Mouse (Mus musculus) liver, embryonic 14.5 days (tissue): Measurements from ENCODE around the gene Ttc4. TPM values are rescaled to one million over a fixed set of nuclear protein-coding genes. Genes with fewer than 3 reads are reported as not detected.

ENCODE experiments used
- ATAC-seq: fragments of 200-750 bp; cut with Nextera tagmentation; 2 replicates; pipeline ENCODE4 v1.8.0; 2017; ENCODE audit warnings: moderate number of reproducible peaks, mild to moderate bottlenecking, moderate library complexity; ENCODE audit not compliant: insufficient read depth
- DNase-seq, 3 experiments: peaks; one replicate each; pipeline ENCODE4 v3.0.0-alpha.2; 2012 to 2013; ENCODE audit warnings: low read depth in 3 of 3, low spot score in 3 of 3
- H3K27ac ChIP-seq: fragments of 300-500 bp; sonication (generic); 2 replicates; pipeline ENCODE4 v1.5.1; 2014; ENCODE audit warnings: moderate library complexity, mild to moderate bottlenecking, control low read depth, inconsistent platforms
- H3K27me3 ChIP-seq: fragments of 300-500 bp; sonication (generic); 2 replicates; pipeline ENCODE4 v1.6.1; 2014; ENCODE audit warnings: mild to moderate bottlenecking, low read length, moderate library complexity; ENCODE audit not compliant: control insufficient read depth, insufficient read depth
- H3K36me3 ChIP-seq: fragments of 300-500 bp; sonication (generic); replicated peaks from 2 replicates; pipeline ENCODE4 v1.6.1; 2014; ENCODE audit warnings: low read depth; ENCODE audit not compliant: control insufficient read depth, insufficient read depth
- H3K4me1 ChIP-seq, 2 experiments: fragments of 200-500 bp in 1 of 2; fragments of 300-500 bp in 1 of 2; sonication (generic) in 1 of 2; replicated peaks; 2 replicates each; pipeline ENCODE4 v1.6.1; 2012 to 2014; ENCODE audit warnings: antibody characterized with exemption in 1 of 2, inconsistent platforms in 1 of 2, low read length in 1 of 2; ENCODE audit not compliant: control insufficient read depth in 2 of 2, insufficient read depth in 2 of 2
- H3K4me2 ChIP-seq: fragments of 300-500 bp; sonication (generic); 2 replicates; pipeline ENCODE4 v1.6.1; 2014; ENCODE audit warnings: low read depth, mild to moderate bottlenecking, control low read depth, moderate library complexity
- H3K4me3 ChIP-seq, 2 experiments: fragments of 200-500 bp in 1 of 2; fragments of 300-500 bp in 1 of 2; sonication (generic) in 1 of 2; 2 replicates each; pipeline ENCODE4 v1.5.1; 2012 to 2014; ENCODE audit warnings: low read depth in 2 of 2, low read length in 2 of 2, mild to moderate bottlenecking in 2 of 2, control low read depth in 1 of 2, inconsistent platforms in 1 of 2, moderate library complexity in 1 of 2; ENCODE audit not compliant: insufficient read depth in 1 of 2
- H3K9ac ChIP-seq: fragments of 300-500 bp; sonication (generic); replicated peaks from 2 replicates; pipeline ENCODE4 v1.6.1; 2014; ENCODE audit warnings: mild to moderate bottlenecking, control low read depth, moderate library complexity
- H3K9me3 ChIP-seq: fragments of 300-500 bp; sonication (generic); 2 replicates; pipeline ENCODE4 v1.6.1; 2016; ENCODE audit warnings: low read length, mixed read lengths; ENCODE audit not compliant: control insufficient read depth
- CTCF ChIP-seq: IDR thresholded peaks from 2 replicates; pipeline ENCODE4 v1.5.1; 2016; ENCODE audit warnings: antibody characterized with exemption, low read depth, control low read depth
- EP300 ChIP-seq: IDR thresholded peaks from 2 replicates; pipeline ENCODE4 v1.6.1; 2016; ENCODE audit warnings: antibody characterized with exemption, low read depth
- WGBS: fragments of 180-500 bp; shearing (Covaris S2); extraction: QIAGEN DNeasy Blood & Tissue Kit; methylation state at CpG from one replicate; pipeline ENCODE4 v1.1.7; 2014; ENCODE audit not compliant: insufficient replicate concordance; 5-methylcytosine and 5-hydroxymethylcytosine counted together
- polyA plus RNA-seq, 2 experiments: library from polyadenylated mRNA; depleted of rRNA in 1 of 2; stranded (reverse) in 1 of 2; unstranded in 1 of 2; fragments of >200 nt; fragmentation: Nextera tagmentation in 1 of 2; extraction: Ambion mirVana in 1 of 2; gene quantifications; 2 replicates each; pipeline versions ENCODE4 v1.2.1 to v1.2.3; 2012 to 2014

Ttc4 gene
- polyA plus RNA-seq, 2 experiments = 31.1 to 34.3 TPM

GRCm38 (mm10) chr4:106705096-106705665 is 26.4 kb upstream of the Ttc4 start:
- no peak overlapping the region for H3K4me2 ChIP-seq
- no peaks in the 10 kb centered on the region for H3K9me3 ChIP-seq
- no peak overlapping the region for H3K4me3 ChIP-seq
- ATAC-seq (no peak), DNase-seq (no peak)
- no peaks in the 10 kb centered on the region for H3K36me3 ChIP-seq
- TF ChIP-seq CTCF (no peak), EP300 (no peak)
- peaks cover 0 to 2% of the 10 kb centered on the region in 2 experiments; a peak in 1 of 4 replicates for H3K4me1 ChIP-seq
- H3K9ac ChIP-seq = no peak overlapping the region
- H3K27ac ChIP-seq = no peak overlapping the region
- no peaks in the 10 kb centered on the region for H3K27me3 ChIP-seq
- 49% methylated on average over 8 of the region's 8 CpGs for WGBS

- no peaks in the 10 kb centered on the region for H3K36me3 ChIP-seq
- no peak overlapping the region for H3K27ac ChIP-seq
- ATAC-seq (no peak), DNase-seq (no peak)
- no peak overlapping the region for H3K9ac ChIP-seq
- TF ChIP-seq EP300 = no peak
- no peak for TF ChIP-seq CTCF
- H3K4me3 ChIP-seq = no peak overlapping the region
- H3K9me3 ChIP-seq = no peaks in the 10 kb centered on the region
- no peaks in the 10 kb centered on the region for H3K27me3 ChIP-seq
- H3K4me2 ChIP-seq = no peak overlapping the region
- 67% methylated on average over 11 of the region's 11 CpGs for WGBS
- H3K4me1 ChIP-seq = peaks cover 0 to 2% of the 10 kb centered on the region in 2 experiments; a peak in 1 of 4 replicates
Measured at GRCm38 (mm10) chr4:106704416-106704815, 25.7 kb upstream of the Ttc4 start.

- Histone ChIP-seq H3K4me3 (no peak overlapping the region), H3K27ac (no peak overlapping the region), H3K9ac (no peak overlapping the region), H3K9me3 (no peaks in the 10 kb centered on the region), H3K4me1 (peaks cover 0 to 2% of the 10 kb centered on the region in 2 experiments; a peak in 1 of 4 replicates), H3K36me3 (no peaks in the 10 kb centered on the region), H3K27me3 (no peaks in the 10 kb centered on the region), H3K4me2 (no peak overlapping the region)
- TF ChIP-seq EP300 = no peak
- WGBS = 62% methylated on average over 10 of the region's 10 CpGs
- DNase-seq = no peak
- ATAC-seq = no peak
Measured at GRCm38 (mm10) chr4:106703956-106704355, 25.2 kb upstream of the Ttc4 start.

- Histone ChIP-seq H3K36me3 (no peaks in the 10 kb centered on the region), H3K9me3 (no peaks in the 10 kb centered on the region), H3K9ac (no peak overlapping the region), H3K4me3 (no peak overlapping the region), H3K27me3 (no peaks in the 10 kb centered on the region), H3K4me2 (no peak overlapping the region), H3K27ac (no peak overlapping the region), H3K4me1 (no peaks in the 10 kb centered on the region)
- ATAC-seq = no peak
- no peak for DNase-seq
- WGBS = 40% methylated on average over 4 of the region's 4 CpGs
- TF ChIP-seq CTCF (no peak), EP300 (no peak)
Measured at GRCm38 (mm10) chr4:106700798-106701197, 22.1 kb upstream of the Ttc4 start.

GRCm38 (mm10) chr4:106699989-106700388 is 21.2 kb upstream of the Ttc4 start:
- 13% methylated on average over 9 of the region's 9 CpGs for WGBS
- ATAC-seq = no peak

More at GRCm38 (mm10) chr4:106699989-106700388, 21.2 kb upstream of the Ttc4 start:
- Histone ChIP-seq H3K4me3 (no peak overlapping the region), H3K9me3 (no peaks in the 10 kb centered on the region), H3K27me3 (no peaks in the 10 kb centered on the region), H3K36me3 (no peaks in the 10 kb centered on the region), H3K4me1 (no peaks in the 10 kb centered on the region), H3K27ac (no peak overlapping the region), H3K4me2 (no peak overlapping the region), H3K9ac (no peak overlapping the region)
- no peak for DNase-seq
- no peak for TF ChIP-seq EP300
- peak; percentile 78 for TF ChIP-seq CTCF
